Comparison of ENCODE assay signal across 7 mouse cellular contexts in genomic region chr17:22225422-22226012, GRCm38 (mm10). TPM values are rescaled to one million over a fixed set of nuclear protein-coding genes. Genes with fewer than 3 reads are reported as not detected.
DNase-seq lines count a peak whose midpoint lies in the region; ATAC-seq lines count a peak whose summit lies in the region.
"Not testable (repeated sequence)": the region's sequence is repeated elsewhere in the genome, so short reads cannot be mapped to it uniquely, and the experiment has no call there.

Zfp994 (minus strand) TSS chr17:22225616.

- WGBS in intestine, embryonic 16.5 days = under 1% methylated on average over 23 of the region's 23 CpGs
- under 1% methylated on average over 23 of the region's 23 CpGs for WGBS in midbrain, embryonic 11.5 days

- ATAC-seq in intestine, embryonic 16.5 days = peak; percentile 100
- ATAC-seq in midbrain, embryonic 11.5 days (ENCODE audit: low FRiP score) = peak; percentile 100

- H3K9me3 ChIP-seq in intestine, embryonic 16.5 days (ENCODE audit: control insufficient read depth, low read length); midbrain, embryonic 11.5 days (ENCODE audit: control insufficient read depth, low read length): not testable (repeated sequence)

- peak within 1 kb of the TSS; percentile 75 for H3K9ac ChIP-seq in intestine, embryonic 16.5 days (ENCODE audit: low read depth, low read length)
- H3K9ac ChIP-seq in midbrain, embryonic 11.5 days (ENCODE audit: low read length) = peak within 1 kb of the TSS; percentile 62

- intact Hi-C loops in left cerebral cortex, postnatal 36 days (cut with DNase I) = loop anchor here (10.0 kb wide), 1 partner anchor 89 kb away; the partner anchor contains the start of gene CT030661.1

- not testable (repeated sequence) for H3K4me1 ChIP-seq in intestine, embryonic 16.5 days (ENCODE audit: control insufficient read depth, insufficient read depth, low read length); midbrain, embryonic 11.5 days (ENCODE audit: control insufficient read depth, insufficient read depth, low read length)

- peak within 1 kb of the TSS; percentile 60 for H3K4me3 ChIP-seq in intestine, embryonic 16.5 days (ENCODE audit: low read length)
- peak within 1 kb of the TSS; percentile 49 for H3K4me3 ChIP-seq in midbrain, embryonic 11.5 days (ENCODE audit: low read depth, low read length)

- peak within 1 kb of the TSS; percentile 52 for H3K4me2 ChIP-seq in intestine, embryonic 16.5 days (ENCODE audit: low read depth, low read length)
- peak within 1 kb of the TSS; percentile 51 for H3K4me2 ChIP-seq in midbrain, embryonic 11.5 days

- DNase-seq in adrenal gland, adult 8-10 months = peak; percentile 93
- peak; percentile 86 for DNase-seq in embryo, embryonic 9.5 days (ENCODE audit: extremely low spot score)
- DNase-seq in gastrocnemius, postnatal 4 days (ENCODE audit: low spot score in 2 of 2) = peak; percentile 75 to 91
- DNase-seq in left cerebral cortex, postnatal 36 days (ENCODE audit: low spot score in 2 of 2) = peak; percentile 89 to 95
- DNase-seq in midbrain, embryonic 11.5 days (ENCODE audit: low spot score, missing footprints) = peak; percentile 99
- DNase-seq in skeletal muscle tissue, adult 2 months (ENCODE audit: low read depth, low spot score) = peak; percentile 95

- H3K27ac ChIP-seq in intestine, embryonic 16.5 days (ENCODE audit: low read length) = peak within 1 kb of the TSS; percentile 77
- H3K27ac ChIP-seq in midbrain, embryonic 11.5 days (ENCODE audit: low read depth, low read length) = peak within 1 kb of the TSS; percentile 41; the same call in 1 of the 2 replicates

- H3K36me3 ChIP-seq in intestine, embryonic 16.5 days (ENCODE audit: control insufficient read depth, insufficient read depth, low read length); midbrain, embryonic 11.5 days (ENCODE audit: control insufficient read depth, insufficient read depth, low read length): not testable (repeated sequence)

- H3K27me3 ChIP-seq in intestine, embryonic 16.5 days (replicated peaks; ENCODE audit: control insufficient read depth, insufficient read depth, low read length); midbrain, embryonic 11.5 days (ENCODE audit: control insufficient read depth, insufficient read depth, low read length): not testable (repeated sequence)

RNA-seq across cellular contexts. Expression of gene Zfp994, which starts in this region (rescaled TPM):
- 1 to 10 TPM; 3.9 to 5.9 (median 5.7) TPM for total RNA-seq in adrenal gland, adult 8-10 months (2022)
- total RNA-seq in gastrocnemius, postnatal 4 days (2021) = 1 to 10 TPM; 2.3 to 2.7 TPM
- polyA plus RNA-seq in intestine, embryonic 16.5 days (2015; fragmentation: Nextera tagmentation; extraction: Ambion mirVana) = 2.8 and 2.9 TPM in 2 replicates
- 1 to 10 TPM; 4.2 to 4.4 TPM for total RNA-seq in left cerebral cortex, postnatal 36 days (2021)
- 4.0 and 5.2 TPM in 2 replicates for polyA plus RNA-seq in midbrain, embryonic 11.5 days (2014; fragmentation: Nextera tagmentation; extraction: Ambion mirVana)

Comparison
In these comparisons a context has a peak if more than half of its experiments do, and no peak if none do; other contexts are left out.
1. Peak in every context shown above with its lines: DNase-seq, ATAC-seq, H3K4me3 ChIP-seq and H3K27ac ChIP-seq.